Mouse (Mus musculus): ENCODE data around the gene Tbl3. TPM values are rescaled to one million over a fixed set of nuclear protein-coding genes. Genes with fewer than 3 reads are reported as not detected.
A peak's percentile ranks its signal among the peaks of the same experiment; 100 is the strongest.

Gene Tbl3
- polyA plus RNA-seq, 1 experiment from 2014 or later, result 67.8 TPM

- WGBS, result under 1% methylated on average over 71 of the region's 76 CpGs
- peaks cover 24% of the 10 kb centered on the region for H3K4me1 ChIP-seq (ENCODE audit: control insufficient read depth, insufficient read depth, low read length)
- peak; percentile 92 for ATAC-seq (ENCODE audit: insufficient number of reproducible peaks, insufficient read depth, low FRiP score, low read depth)
- peak within 1 kb of the TSS; percentile 90 for H3K4me3 ChIP-seq (ENCODE audit: low read depth, low read length)
- no peaks in the 10 kb centered on the region for H3K27me3 ChIP-seq (ENCODE audit: control insufficient read depth, insufficient read depth, low read length)
- peak within 1 kb of the TSS; percentile 84 for H3K27ac ChIP-seq (ENCODE audit: low read length)
- H3K4me2 ChIP-seq (replicated peaks; ENCODE audit: low read depth, low read length), result peak within 1 kb of the TSS; percentile 82
- peak within 1 kb of the TSS; percentile 71 for H3K9ac ChIP-seq (replicated peaks; ENCODE audit: low read depth, low read length)
- H3K9me3 ChIP-seq (ENCODE audit: control insufficient read depth, low read depth, low read length), result no peaks in the 10 kb centered on the region
- H3K36me3 ChIP-seq (ENCODE audit: control insufficient read depth, insufficient read depth, low read length), result peaks cover 26% of the 10 kb centered on the region
These were observed 11.3 kb downstream of the Tbl3 start, which contains the start of the genes Gfer and Noxo1 for GRCm38 (mm10) chr17:24696011-24696697. Gene Gfer, minus strand, starts transcription at chr17:24696156. Gene Noxo1, plus strand, starts transcription at chr17:24696234.

GRCm38 (mm10) chr17:24695326-24696010, 12.0 kb downstream of the Tbl3 start:
- WGBS, result 6% methylated on average over 51 of the region's 51 CpGs
- Histone ChIP-seq H3K27ac (ENCODE audit: low read length) (peak overlapping the region; percentile 84), H3K4me3 (ENCODE audit: low read depth, low read length) (peak overlapping the region; percentile 90), H3K4me2 (replicated peaks; ENCODE audit: low read depth, low read length) (peak overlapping the region; percentile 82), H3K36me3 (ENCODE audit: control insufficient read depth, insufficient read depth, low read length) (peaks cover 20% of the 10 kb centered on the region), H3K27me3 (ENCODE audit: control insufficient read depth, insufficient read depth, low read length) (peaks cover 4% of the 10 kb centered on the region), H3K9me3 (ENCODE audit: control insufficient read depth, low read depth, low read length) (no peaks in the 10 kb centered on the region), H3K4me1 (ENCODE audit: control insufficient read depth, insufficient read depth, low read length) (peaks cover 24% of the 10 kb centered on the region), H3K9ac (replicated peaks; ENCODE audit: low read depth, low read length) (peak overlapping the region; percentile 71)
- no peak for ATAC-seq (ENCODE audit: insufficient number of reproducible peaks, insufficient read depth, low FRiP score, low read depth)

GRCm38 (mm10) chr17:24692385-24692784, 15.1 kb downstream of the Tbl3 start:
- no peak for ATAC-seq (ENCODE audit: insufficient number of reproducible peaks, insufficient read depth, low FRiP score, low read depth)
- no peak overlapping the region for H3K27ac ChIP-seq (ENCODE audit: low read length)
- no peak overlapping the region for H3K9ac ChIP-seq (replicated peaks; ENCODE audit: low read depth, low read length)
- peaks cover 26% of the 10 kb centered on the region; the same call in 1 of the 2 replicates for H3K4me1 ChIP-seq (ENCODE audit: control insufficient read depth, insufficient read depth, low read length)
- H3K4me2 ChIP-seq (replicated peaks; ENCODE audit: low read depth, low read length), result no peak overlapping the region
- peaks cover 30% of the 10 kb centered on the region for H3K27me3 ChIP-seq (ENCODE audit: control insufficient read depth, insufficient read depth, low read length)
- 90% methylated on average over 5 of the region's 5 CpGs for WGBS
- H3K4me3 ChIP-seq (ENCODE audit: low read depth, low read length), result no peak overlapping the region
- H3K9me3 ChIP-seq (ENCODE audit: control insufficient read depth, low read depth, low read length), result no peaks in the 10 kb centered on the region
- H3K36me3 ChIP-seq (ENCODE audit: control insufficient read depth, insufficient read depth, low read length), result peaks cover 9% of the 10 kb centered on the region

- ATAC-seq (ENCODE audit: insufficient number of reproducible peaks, insufficient read depth, low FRiP score, low read depth), result no peak
- WGBS, result under 1% methylated on average over 51 of the region's 55 CpGs
- H3K4me2 ChIP-seq (replicated peaks; ENCODE audit: low read depth, low read length), result peak within 1 kb of the TSS; percentile 85
These were observed 18.0 kb downstream of the Tbl3 start, which contains the start of gene Syngr3 for GRCm38 (mm10) chr17:24689251-24690081. Gene Syngr3, minus strand, starts transcription at chr17:24689955.

GRCm38 (mm10) chr17:24687599-24687998, 19.9 kb downstream of the Tbl3 start:
- peak overlapping the region; percentile 31 for H3K4me3 ChIP-seq (ENCODE audit: low read depth, low read length)
- WGBS, result 21% methylated on average over 23 of the region's 23 CpGs
- H3K36me3 ChIP-seq (ENCODE audit: control insufficient read depth, insufficient read depth, low read length), result peaks cover 3% of the 10 kb centered on the region; the same call in 1 of the 2 replicates
- ATAC-seq (ENCODE audit: insufficient number of reproducible peaks, insufficient read depth, low FRiP score, low read depth), result no peak
- no peaks in the 10 kb centered on the region for H3K9me3 ChIP-seq (ENCODE audit: control insufficient read depth, low read depth, low read length)
- no peak overlapping the region for H3K27ac ChIP-seq (ENCODE audit: low read length)
- H3K4me1 ChIP-seq (ENCODE audit: control insufficient read depth, insufficient read depth, low read length), result peaks cover 15% of the 10 kb centered on the region; the same call in 1 of the 2 replicates
- H3K9ac ChIP-seq (replicated peaks; ENCODE audit: low read depth, low read length), result no peak overlapping the region
- peak overlapping the region; percentile 51 for H3K4me2 ChIP-seq (replicated peaks; ENCODE audit: low read depth, low read length)
- peaks cover 32% of the 10 kb centered on the region for H3K27me3 ChIP-seq (ENCODE audit: control insufficient read depth, insufficient read depth, low read length)

More at GRCm38 (mm10) chr17:24689251-24690081, 18.0 kb downstream of the Tbl3 start, which contains the start of gene Syngr3:
- H3K4me3 ChIP-seq (ENCODE audit: low read depth, low read length), result peak within 1 kb of the TSS; percentile 44
- peaks cover 32% of the 10 kb centered on the region for H3K27me3 ChIP-seq (ENCODE audit: control insufficient read depth, insufficient read depth, low read length)
- H3K9me3 ChIP-seq (ENCODE audit: control insufficient read depth, low read depth, low read length), result no peaks in the 10 kb centered on the region
- H3K27ac ChIP-seq (ENCODE audit: low read length), result no peak within 1 kb of the TSS
- 0 out of 2 replicates have a peak within 1 kb of the TSS, but pooled peaks have one; percentile 25 for H3K9ac ChIP-seq (replicated peaks; ENCODE audit: low read depth, low read length)
- H3K4me1 ChIP-seq (ENCODE audit: control insufficient read depth, insufficient read depth, low read length), result peaks cover 15% of the 10 kb centered on the region; the same call in 1 of the 2 replicates
- peaks cover 9% of the 10 kb centered on the region for H3K36me3 ChIP-seq (ENCODE audit: control insufficient read depth, insufficient read depth, low read length)

GRCm38 (mm10) chr17:24687146-24687595, 20.3 kb downstream of the Tbl3 start:
- Histone ChIP-seq H3K27ac (ENCODE audit: low read length) (no peak overlapping the region), H3K9ac (replicated peaks; ENCODE audit: low read depth, low read length) (no peak overlapping the region), H3K4me2 (replicated peaks; ENCODE audit: low read depth, low read length) (peak overlapping the region; percentile 51), H3K36me3 (ENCODE audit: control insufficient read depth, insufficient read depth, low read length) (peaks cover under 1% of the 10 kb centered on the region; the same call in 1 of the 2 replicates), H3K27me3 (ENCODE audit: control insufficient read depth, insufficient read depth, low read length) (peaks cover 32% of the 10 kb centered on the region), H3K4me1 (ENCODE audit: control insufficient read depth, insufficient read depth, low read length) (peaks cover 15% of the 10 kb centered on the region; the same call in 1 of the 2 replicates), H3K4me3 (ENCODE audit: low read depth, low read length) (peak overlapping the region; percentile 31), H3K9me3 (ENCODE audit: control insufficient read depth, low read depth, low read length) (no peaks in the 10 kb centered on the region)
- WGBS, result 2% methylated on average over 25 of the region's 25 CpGs
- 0 out of 2 replicates have a peak, but pooled peaks have one; percentile 54 for ATAC-seq (ENCODE audit: insufficient number of reproducible peaks, insufficient read depth, low FRiP score, low read depth)

- no peak for ATAC-seq (ENCODE audit: insufficient number of reproducible peaks, insufficient read depth, low FRiP score, low read depth)
These were observed 20.9 kb downstream of the Tbl3 start for GRCm38 (mm10) chr17:24686514-24686913.

More at GRCm38 (mm10) chr17:24686514-24686913, 20.9 kb downstream of the Tbl3 start:
- peaks cover 32% of the 10 kb centered on the region for H3K27me3 ChIP-seq (ENCODE audit: control insufficient read depth, insufficient read depth, low read length)
- no peak overlapping the region for H3K27ac ChIP-seq (ENCODE audit: low read length)
- WGBS, result 32% methylated on average over 16 of the region's 16 CpGs
- no peaks in the 10 kb centered on the region for H3K9me3 ChIP-seq (ENCODE audit: control insufficient read depth, low read depth, low read length)
- peaks cover 15% of the 10 kb centered on the region; the same call in 1 of the 2 replicates for H3K4me1 ChIP-seq (ENCODE audit: control insufficient read depth, insufficient read depth, low read length)
- H3K4me2 ChIP-seq (replicated peaks; ENCODE audit: low read depth, low read length), result no peak overlapping the region
- H3K9ac ChIP-seq (replicated peaks; ENCODE audit: low read depth, low read length), result no peak overlapping the region
- H3K36me3 ChIP-seq (ENCODE audit: control insufficient read depth, insufficient read depth, low read length), result peaks cover 7% of the 10 kb centered on the region
- H3K4me3 ChIP-seq (ENCODE audit: low read depth, low read length), result no peak overlapping the region
